Mouse (Mus musculus): ENCODE measurements around the gene Tspan8.

DNA sequence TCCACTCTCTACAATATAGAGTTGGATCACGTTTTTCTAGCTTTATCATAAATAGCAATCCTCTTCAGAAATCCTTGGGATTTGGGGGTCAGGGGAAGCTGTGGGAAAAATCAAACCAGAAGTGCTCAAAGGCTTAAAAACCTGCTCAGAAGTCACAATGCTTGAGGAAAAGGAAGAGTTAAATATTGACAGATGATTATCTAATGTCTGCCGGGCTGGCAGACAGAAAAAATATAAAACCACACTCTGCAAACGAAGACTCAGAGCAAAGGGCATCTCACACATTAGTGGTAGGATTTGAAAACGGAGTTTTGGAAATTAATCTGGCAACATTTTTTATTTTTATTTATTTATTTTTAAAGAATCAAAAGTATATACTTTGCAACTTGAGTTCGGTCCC is 39.3 kb upstream of the Tspan8 start:
- TF ChIP-seq POLR2A (IDR thresholded peaks at IDR 0.05; ENCODE audit: insufficient read length, low read depth) = no peak
- no peak for TF ChIP-seq MYOD1 (IDR thresholded peaks at IDR 0.05; ENCODE audit: control insufficient read depth in 1 of 3, insufficient read length in 2 of 3, low read depth in 2 of 3)
- TF ChIP-seq E2F4 (IDR thresholded peaks at IDR 0.05; ENCODE audit: insufficient read depth) = no peak
- no peak for TF ChIP-seq CEBPB (IDR thresholded peaks at IDR 0.05; ENCODE audit: insufficient read depth, poor library complexity, severe bottlenecking)
- TF ChIP-seq MAX (IDR thresholded peaks at IDR 0.05; ENCODE audit: low read depth) = no peak
- TF ChIP-seq USF1 (IDR thresholded peaks at IDR 0.05; ENCODE audit: low read depth) = no peak

Data from myocyte (in vitro differentiated cells).